Mouse (Mus musculus): Measurements from ENCODE around the gene Mthfd2l. TPM values are rescaled to one million over a fixed set of nuclear protein-coding genes. Genes with fewer than 3 reads are reported as not detected.

The Mthfd2l gene
- polyA plus RNA-seq, 1 experiment from 2014 or later: 86.6 TPM

DNA sequence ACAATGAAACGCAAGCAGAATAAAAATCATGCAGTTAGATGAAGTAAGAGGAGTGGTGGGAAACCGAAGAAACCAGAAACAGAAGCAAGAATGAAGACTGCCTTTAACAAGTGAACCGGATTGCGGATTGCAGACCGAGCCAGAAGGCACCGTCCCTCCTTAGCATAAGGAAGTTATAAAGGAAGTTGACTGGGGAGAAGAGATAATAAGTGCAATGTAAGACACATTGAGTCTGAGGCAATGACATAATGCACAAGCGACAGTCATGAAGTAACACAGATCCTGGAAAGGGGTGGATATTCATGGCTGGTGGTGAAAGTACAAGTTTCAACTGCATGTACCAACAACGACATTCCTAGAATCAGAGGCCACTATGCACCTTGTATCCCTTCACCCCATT, 92.2 kb downstream of the Mthfd2l start:
- no peak for ATAC-seq (ENCODE audit: low FRiP score)
- Histone ChIP-seq H3K4me2 (no peak overlapping the region), H3K9ac (replicated peaks) (no peak overlapping the region), H3K9me3 (replicated peaks) (no peaks in the 10 kb centered on the region), H3K4me3 (replicated peaks) (no peak overlapping the region), H3K27ac (replicated peaks) (no peak overlapping the region), H3K36me3 (no peaks in the 10 kb centered on the region), H3K4me1 (no peaks in the 10 kb centered on the region), H3K27me3 (replicated peaks) (no peaks in the 10 kb centered on the region)
- WGBS: 85% methylated on average over 8 of the region's 8 CpGs

DNA sequence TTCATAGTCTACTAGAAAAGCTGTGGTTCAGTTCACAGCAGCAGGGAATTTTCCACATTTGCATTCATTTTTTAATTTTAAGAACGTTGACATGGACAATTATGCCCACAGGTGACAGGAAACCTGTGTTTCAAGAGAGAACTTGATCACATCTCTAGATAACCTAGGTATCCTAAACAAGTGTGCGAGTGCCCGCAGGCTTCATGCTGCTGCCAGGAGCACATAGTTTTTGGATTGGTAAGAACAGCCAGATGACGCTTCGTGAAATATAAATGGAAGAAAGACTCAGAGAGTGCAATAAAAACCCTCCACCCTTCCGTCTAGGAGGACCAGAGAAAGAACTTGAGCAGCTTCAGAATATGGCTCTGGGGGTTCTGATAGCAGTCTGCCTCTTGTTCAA, 96.2 kb downstream of the Mthfd2l start, which contains the start of gene Epgn:
TSS of gene Epgn (plus strand) at position 301 of the 400 bp plus-strand sequence.
- no peaks in the 10 kb centered on the region for H3K4me1 ChIP-seq
- H3K9me3 ChIP-seq (replicated peaks): no peaks in the 10 kb centered on the region
- H3K9ac ChIP-seq (replicated peaks): no peak within 1 kb of the TSS
- H3K4me3 ChIP-seq (replicated peaks): no peak within 1 kb of the TSS
- no peak for ATAC-seq (ENCODE audit: low FRiP score)
- no peaks in the 10 kb centered on the region for H3K36me3 ChIP-seq
- H3K4me2 ChIP-seq: no peak within 1 kb of the TSS
- H3K27me3 ChIP-seq (replicated peaks): no peaks in the 10 kb centered on the region
- 88% methylated on average over 6 of the region's 6 CpGs for WGBS
- H3K27ac ChIP-seq (replicated peaks): no peak within 1 kb of the TSS

- H3K4me2 ChIP-seq: no peak overlapping the region
- no peak overlapping the region for H3K9ac ChIP-seq (replicated peaks)
- no peaks in the 10 kb centered on the region for H3K9me3 ChIP-seq (replicated peaks)
- 83% methylated on average over 1 of the region's 1 CpGs for WGBS
- no peak overlapping the region for H3K27ac ChIP-seq (replicated peaks)
- H3K27me3 ChIP-seq (replicated peaks): no peaks in the 10 kb centered on the region
- no peaks in the 10 kb centered on the region for H3K36me3 ChIP-seq
- H3K4me3 ChIP-seq (replicated peaks): no peak overlapping the region
- H3K4me1 ChIP-seq: no peaks in the 10 kb centered on the region
- ATAC-seq (ENCODE audit: low FRiP score): no peak
Observed at GRCm38 (mm10) chr5:91027840-91028239, 96.9 kb downstream of the Mthfd2l start.

- 93% methylated on average over 2 of the region's 2 CpGs for WGBS
- Histone ChIP-seq H3K9ac (replicated peaks) (no peak overlapping the region), H3K4me3 (replicated peaks) (no peak overlapping the region), H3K4me1 (no peaks in the 10 kb centered on the region), H3K27ac (replicated peaks) (no peak overlapping the region), H3K4me2 (no peak overlapping the region), H3K27me3 (replicated peaks) (no peaks in the 10 kb centered on the region), H3K9me3 (replicated peaks) (no peaks in the 10 kb centered on the region), H3K36me3 (no peaks in the 10 kb centered on the region)
- ATAC-seq (ENCODE audit: low FRiP score): no peak
Observed at GRCm38 (mm10) chr5:91030629-91031028, 99.7 kb downstream of the Mthfd2l start.

GRCm38 (mm10) chr5:91035341-91035740, 104.4 kb downstream of the Mthfd2l start:
- Histone ChIP-seq H3K9me3 (replicated peaks) (no peaks in the 10 kb centered on the region), H3K27ac (replicated peaks) (no peak overlapping the region), H3K36me3 (no peaks in the 10 kb centered on the region), H3K4me3 (replicated peaks) (no peak overlapping the region), H3K4me2 (no peak overlapping the region), H3K9ac (replicated peaks) (no peak overlapping the region), H3K4me1 (no peaks in the 10 kb centered on the region), H3K27me3 (replicated peaks) (no peaks in the 10 kb centered on the region)
- 93% methylated on average over 2 of the region's 2 CpGs for WGBS
- no peak for ATAC-seq (ENCODE audit: low FRiP score)

- Histone ChIP-seq H3K27me3 (replicated peaks) (no peaks in the 10 kb centered on the region), H3K9ac (replicated peaks) (no peak overlapping the region), H3K36me3 (no peaks in the 10 kb centered on the region), H3K4me3 (replicated peaks) (no peak overlapping the region), H3K4me2 (no peak overlapping the region), H3K27ac (replicated peaks) (no peak overlapping the region), H3K9me3 (replicated peaks) (no peaks in the 10 kb centered on the region), H3K4me1 (no peaks in the 10 kb centered on the region)
- ATAC-seq (ENCODE audit: low FRiP score): no peak
- WGBS: 93% methylated on average over 4 of the region's 4 CpGs
Observed at GRCm38 (mm10) chr5:91036628-91037027, 105.7 kb downstream of the Mthfd2l start.

GRCm38 (mm10) chr5:91037756-91038155, 106.8 kb downstream of the Mthfd2l start:
- Histone ChIP-seq H3K27me3 (replicated peaks) (no peaks in the 10 kb centered on the region), H3K9me3 (replicated peaks) (no peaks in the 10 kb centered on the region), H3K4me2 (no peak overlapping the region), H3K27ac (replicated peaks) (no peak overlapping the region), H3K4me1 (no peaks in the 10 kb centered on the region), H3K4me3 (replicated peaks) (no peak overlapping the region), H3K9ac (replicated peaks) (no peak overlapping the region), H3K36me3 (no peaks in the 10 kb centered on the region)
- 84% methylated on average over 2 of the region's 2 CpGs for WGBS
- ATAC-seq (ENCODE audit: low FRiP score): no peak

DNA sequence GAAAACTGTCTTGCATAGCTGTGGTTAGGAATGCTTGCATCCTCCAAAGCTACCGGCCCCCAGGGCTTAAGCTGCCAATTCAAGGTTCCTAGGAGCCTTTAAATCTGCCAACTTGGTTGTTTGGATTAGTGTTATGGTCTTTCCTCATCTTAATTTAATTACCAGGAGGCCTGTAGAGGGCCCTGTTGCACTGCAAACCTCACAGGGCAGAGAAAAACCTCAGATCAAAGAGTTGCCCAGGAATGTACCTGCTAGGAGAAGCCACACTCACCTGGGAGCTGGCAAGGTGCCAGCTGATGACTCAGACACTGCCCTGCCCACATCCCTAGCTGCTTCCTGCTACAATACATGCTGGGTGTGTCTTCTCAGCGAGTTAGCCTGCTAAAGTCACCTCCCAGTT, 107.6 kb downstream of the Mthfd2l start:
- Histone ChIP-seq H3K9ac (replicated peaks) (no peak overlapping the region), H3K27ac (replicated peaks) (no peak overlapping the region), H3K4me2 (no peak overlapping the region), H3K36me3 (no peaks in the 10 kb centered on the region), H3K4me3 (replicated peaks) (no peak overlapping the region), H3K4me1 (no peaks in the 10 kb centered on the region), H3K27me3 (replicated peaks) (no peaks in the 10 kb centered on the region), H3K9me3 (replicated peaks) (no peaks in the 10 kb centered on the region)
- no peak for ATAC-seq (ENCODE audit: low FRiP score)
- WGBS: 10% methylated on average over 2 of the region's 2 CpGs

DNA sequence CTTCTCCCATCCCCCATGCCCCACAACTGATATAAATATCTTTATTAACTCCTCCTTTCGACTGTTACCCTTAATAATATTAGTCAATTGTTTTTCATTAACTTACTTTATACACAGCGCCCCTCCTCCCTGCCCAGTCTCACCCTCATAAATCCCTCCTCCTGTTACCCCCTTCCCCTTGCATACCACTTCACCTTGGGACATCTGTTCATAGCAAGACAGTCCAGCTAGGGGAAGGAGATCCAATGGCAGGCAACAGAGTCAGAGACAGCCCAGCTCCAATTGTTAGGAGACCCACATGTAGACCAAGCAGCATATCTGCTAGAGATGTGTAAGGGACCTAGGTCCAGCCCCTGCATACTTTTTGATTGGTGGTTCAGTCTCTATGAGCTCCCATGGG, 108.0 kb downstream of the Mthfd2l start:
- no peaks in the 10 kb centered on the region for H3K4me1 ChIP-seq
- 82% methylated on average over 2 of the region's 2 CpGs for WGBS
- H3K36me3 ChIP-seq: no peaks in the 10 kb centered on the region
- H3K9me3 ChIP-seq (replicated peaks): no peaks in the 10 kb centered on the region
- ATAC-seq (ENCODE audit: low FRiP score): no peak
- no peaks in the 10 kb centered on the region for H3K27me3 ChIP-seq (replicated peaks)
- H3K9ac ChIP-seq (replicated peaks): no peak overlapping the region
- H3K27ac ChIP-seq (replicated peaks): no peak overlapping the region
- no peak overlapping the region for H3K4me2 ChIP-seq
- no peak overlapping the region for H3K4me3 ChIP-seq (replicated peaks)

DNA sequence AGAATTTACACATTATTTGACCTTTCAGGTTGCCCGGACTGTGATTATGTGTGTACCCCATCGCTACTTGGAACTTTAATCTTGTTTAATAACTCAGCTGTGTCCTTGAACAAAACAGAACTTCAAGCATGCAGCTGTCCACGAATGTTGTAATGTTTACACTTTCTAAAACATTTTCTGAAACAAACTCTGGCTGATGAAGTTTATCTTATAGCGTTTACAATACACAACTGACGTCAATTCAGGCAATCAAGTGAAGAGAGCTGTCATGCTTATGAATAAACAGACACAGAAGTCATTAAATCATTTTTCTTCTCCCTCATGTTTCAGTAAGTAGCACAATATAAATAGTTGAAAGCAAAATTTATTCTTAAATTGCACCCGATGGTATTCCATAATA, 117.1 kb downstream of the Mthfd2l start:
- ATAC-seq (ENCODE audit: low FRiP score): no peak
- WGBS: 87% methylated on average over 6 of the region's 6 CpGs
- Histone ChIP-seq H3K9me3 (replicated peaks) (no peaks in the 10 kb centered on the region), H3K36me3 (no peaks in the 10 kb centered on the region), H3K4me3 (replicated peaks) (no peak overlapping the region), H3K9ac (replicated peaks) (no peak overlapping the region), H3K27ac (replicated peaks) (no peak overlapping the region), H3K4me2 (no peak overlapping the region), H3K4me1 (no peaks in the 10 kb centered on the region), H3K27me3 (replicated peaks) (no peaks in the 10 kb centered on the region)

DNA sequence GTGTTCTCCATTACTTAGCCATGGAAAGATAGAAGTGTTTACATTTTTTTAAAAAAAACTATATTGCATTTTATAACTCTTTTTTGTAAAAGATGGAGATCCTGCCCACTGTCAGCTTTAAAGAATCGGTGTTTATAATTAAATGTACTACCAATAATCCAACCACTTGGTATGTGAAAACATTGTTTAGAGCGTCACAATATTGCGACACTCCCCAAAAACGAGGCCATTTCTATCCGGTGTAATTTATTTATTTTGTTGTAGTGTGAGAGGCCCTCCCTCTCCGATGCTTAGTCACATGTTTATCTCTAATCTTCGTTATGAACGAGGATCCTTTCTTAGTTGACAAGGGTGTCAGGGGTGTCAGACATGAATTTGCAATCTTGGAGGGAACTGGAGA, 117.5 kb downstream of the Mthfd2l start:
- no peaks in the 10 kb centered on the region for H3K27me3 ChIP-seq (replicated peaks)
- H3K4me2 ChIP-seq: no peak overlapping the region
- H3K36me3 ChIP-seq: no peaks in the 10 kb centered on the region
- H3K4me1 ChIP-seq: no peaks in the 10 kb centered on the region
- no peak overlapping the region for H3K27ac ChIP-seq (replicated peaks)
- no peak overlapping the region for H3K9ac ChIP-seq (replicated peaks)
- 89% methylated on average over 8 of the region's 8 CpGs for whole genome bisulfite sequencing
- H3K9me3 ChIP-seq (replicated peaks): no peaks in the 10 kb centered on the region
- no peak overlapping the region for H3K4me3 ChIP-seq (replicated peaks)
- ATAC-seq (ENCODE audit: low FRiP score): no peak

Measured in neural tube, embryonic 15.5 days (tissue).